Mouse (Mus musculus): ENCODE measurements around the gene Unc13d. TPM values are rescaled to one million over a fixed set of nuclear protein-coding genes. Genes with fewer than 3 reads are reported as not detected.

Unc13d gene
- polyA plus RNA-seq, 1 experiment from 2014 or later, result 3.7 TPM

GRCm38 (mm10) chr11:116057237-116057881 lies 20.4 kb downstream of the Unc13d start:
- Histone ChIP-seq H3K9me3 (ENCODE audit: control insufficient read depth, low read depth, low read length) (no peaks in the 10 kb centered on the region), H3K9ac (replicated peaks; ENCODE audit: low read depth, low read length) (no peak overlapping the region), H3K4me3 (ENCODE audit: low read depth, low read length) (no peak overlapping the region), H3K27me3 (ENCODE audit: control insufficient read depth, insufficient read depth, low read length) (no peaks in the 10 kb centered on the region), H3K4me1 (ENCODE audit: control insufficient read depth, insufficient read depth, low read length) (no peaks in the 10 kb centered on the region), H3K27ac (ENCODE audit: low read length) (no peak overlapping the region), H3K4me2 (replicated peaks; ENCODE audit: low read depth, low read length) (no peak overlapping the region), H3K36me3 (ENCODE audit: control insufficient read depth, insufficient read depth, low read length) (peaks cover 81% of the 10 kb centered on the region)
- no peak for ATAC-seq (ENCODE audit: insufficient number of reproducible peaks, insufficient read depth, low FRiP score, low read depth)
- WGBS, result 79% methylated on average over 4 of the region's 4 CpGs

- Histone ChIP-seq H3K36me3 (ENCODE audit: control insufficient read depth, insufficient read depth, low read length) (peaks cover 84% of the 10 kb centered on the region), H3K9me3 (ENCODE audit: control insufficient read depth, low read depth, low read length) (no peaks in the 10 kb centered on the region), H3K4me3 (ENCODE audit: low read depth, low read length) (no peak overlapping the region), H3K4me2 (replicated peaks; ENCODE audit: low read depth, low read length) (no peak overlapping the region), H3K4me1 (ENCODE audit: control insufficient read depth, insufficient read depth, low read length) (no peaks in the 10 kb centered on the region), H3K9ac (replicated peaks; ENCODE audit: low read depth, low read length) (no peak overlapping the region), H3K27me3 (ENCODE audit: control insufficient read depth, insufficient read depth, low read length) (no peaks in the 10 kb centered on the region), H3K27ac (ENCODE audit: low read length) (no peak overlapping the region)
- WGBS, result 91% methylated on average over 11 of the region's 11 CpGs
- ATAC-seq (ENCODE audit: insufficient number of reproducible peaks, insufficient read depth, low FRiP score, low read depth), result no peak
These were observed 21.9 kb downstream of the Unc13d start for GRCm38 (mm10) chr11:116055873-116056272.

DNA sequence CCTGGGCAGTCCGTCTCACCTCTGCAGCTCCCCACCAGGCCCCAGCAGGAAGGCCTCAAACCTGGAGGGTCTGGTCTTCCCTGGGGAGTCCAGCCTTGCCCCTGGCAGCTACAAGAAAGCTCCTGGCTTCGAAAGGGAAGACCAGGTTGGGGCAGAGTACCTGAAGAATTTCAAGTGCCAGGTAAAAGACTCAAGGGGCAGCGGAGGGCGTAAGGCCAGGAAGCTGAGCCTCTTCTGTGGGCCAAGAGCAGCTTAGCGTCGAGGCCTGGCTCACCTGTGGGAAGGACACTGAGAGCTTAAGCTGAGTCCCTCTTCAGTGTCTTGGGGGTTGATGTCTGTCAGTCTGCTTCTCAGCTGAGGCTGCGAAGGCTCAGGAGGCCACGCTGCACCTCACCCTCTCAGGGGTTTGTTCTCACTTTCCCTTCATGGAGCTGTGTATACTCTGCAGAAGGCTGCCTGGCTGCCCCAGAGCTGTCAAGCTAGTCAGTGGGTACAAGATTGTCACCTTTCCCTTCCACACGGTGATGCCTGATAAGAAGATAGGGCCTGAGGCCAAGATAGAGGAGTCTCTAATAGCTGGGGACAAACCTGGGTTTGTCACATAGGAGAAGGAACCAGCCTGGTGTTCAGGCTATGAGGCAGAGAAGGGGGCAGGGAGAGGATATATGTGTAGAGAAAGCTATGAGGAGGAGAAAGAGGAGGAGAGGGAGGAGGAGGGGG lies 24.1 kb downstream of the Unc13d start:
- 93% methylated on average over 9 of the region's 9 CpGs for WGBS
- Histone ChIP-seq H3K9ac (replicated peaks; ENCODE audit: low read depth, low read length) (no peak overlapping the region), H3K4me3 (ENCODE audit: low read depth, low read length) (no peak overlapping the region), H3K9me3 (ENCODE audit: control insufficient read depth, low read depth, low read length) (no peaks in the 10 kb centered on the region), H3K4me1 (ENCODE audit: control insufficient read depth, insufficient read depth, low read length) (no peaks in the 10 kb centered on the region), H3K27ac (ENCODE audit: low read length) (no peak overlapping the region), H3K27me3 (ENCODE audit: control insufficient read depth, insufficient read depth, low read length) (no peaks in the 10 kb centered on the region), H3K4me2 (replicated peaks; ENCODE audit: low read depth, low read length) (no peak overlapping the region), H3K36me3 (ENCODE audit: control insufficient read depth, insufficient read depth, low read length) (peaks cover 91% of the 10 kb centered on the region)
- no peak for ATAC-seq (ENCODE audit: insufficient number of reproducible peaks, insufficient read depth, low FRiP score, low read depth)

DNA sequence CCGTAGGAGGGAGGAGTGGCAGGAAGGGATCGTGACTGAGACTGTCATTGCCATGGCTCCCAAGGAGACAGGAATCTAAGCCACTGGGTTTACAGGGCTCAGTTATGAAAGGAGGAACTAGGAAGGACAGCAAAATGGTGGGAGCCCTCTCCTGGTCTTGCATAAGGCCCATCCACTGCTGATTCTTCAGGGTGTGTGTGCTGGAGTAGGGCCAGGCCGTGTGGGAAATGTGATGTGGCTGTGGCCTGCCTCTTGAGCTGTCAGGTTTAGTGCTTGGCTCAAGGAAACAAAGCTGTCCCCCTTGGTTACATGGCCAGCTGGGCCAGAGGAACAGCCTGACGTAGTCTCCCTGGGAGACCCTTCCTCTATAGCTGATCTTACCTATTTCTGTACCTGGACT lies 27.6 kb downstream of the Unc13d start:
- H3K27me3 ChIP-seq (ENCODE audit: control insufficient read depth, insufficient read depth, low read length), result no peaks in the 10 kb centered on the region
- H3K36me3 ChIP-seq (ENCODE audit: control insufficient read depth, insufficient read depth, low read length), result peaks cover 83% of the 10 kb centered on the region
- no peaks in the 10 kb centered on the region for H3K4me1 ChIP-seq (ENCODE audit: control insufficient read depth, insufficient read depth, low read length)
- H3K9ac ChIP-seq (replicated peaks; ENCODE audit: low read depth, low read length), result no peak overlapping the region
- H3K9me3 ChIP-seq (ENCODE audit: control insufficient read depth, low read depth, low read length), result no peaks in the 10 kb centered on the region
- H3K4me3 ChIP-seq (ENCODE audit: low read depth, low read length), result no peak overlapping the region
- no peak overlapping the region for H3K4me2 ChIP-seq (replicated peaks; ENCODE audit: low read depth, low read length)
- no peak for ATAC-seq (ENCODE audit: insufficient number of reproducible peaks, insufficient read depth, low FRiP score, low read depth)
- 88% methylated on average over 4 of the region's 4 CpGs for WGBS
- no peak overlapping the region for H3K27ac ChIP-seq (ENCODE audit: low read length)

- no peak overlapping the region for H3K27ac ChIP-seq (ENCODE audit: low read length)
- no peak overlapping the region for H3K9ac ChIP-seq (replicated peaks; ENCODE audit: low read depth, low read length)
- no peaks in the 10 kb centered on the region for H3K9me3 ChIP-seq (ENCODE audit: control insufficient read depth, low read depth, low read length)
- no peak for ATAC-seq (ENCODE audit: insufficient number of reproducible peaks, insufficient read depth, low FRiP score, low read depth)
- H3K4me3 ChIP-seq (ENCODE audit: low read depth, low read length), result no peak overlapping the region
- no peaks in the 10 kb centered on the region for H3K4me1 ChIP-seq (ENCODE audit: control insufficient read depth, insufficient read depth, low read length)
- no peaks in the 10 kb centered on the region for H3K27me3 ChIP-seq (ENCODE audit: control insufficient read depth, insufficient read depth, low read length)
- no peak overlapping the region for H3K4me2 ChIP-seq (replicated peaks; ENCODE audit: low read depth, low read length)
- WGBS, result 78% methylated on average over 2 of the region's 2 CpGs
- peaks cover 79% of the 10 kb centered on the region for H3K36me3 ChIP-seq (ENCODE audit: control insufficient read depth, insufficient read depth, low read length)
These were observed 28.2 kb downstream of the Unc13d start for GRCm38 (mm10) chr11:116049610-116050009.

DNA sequence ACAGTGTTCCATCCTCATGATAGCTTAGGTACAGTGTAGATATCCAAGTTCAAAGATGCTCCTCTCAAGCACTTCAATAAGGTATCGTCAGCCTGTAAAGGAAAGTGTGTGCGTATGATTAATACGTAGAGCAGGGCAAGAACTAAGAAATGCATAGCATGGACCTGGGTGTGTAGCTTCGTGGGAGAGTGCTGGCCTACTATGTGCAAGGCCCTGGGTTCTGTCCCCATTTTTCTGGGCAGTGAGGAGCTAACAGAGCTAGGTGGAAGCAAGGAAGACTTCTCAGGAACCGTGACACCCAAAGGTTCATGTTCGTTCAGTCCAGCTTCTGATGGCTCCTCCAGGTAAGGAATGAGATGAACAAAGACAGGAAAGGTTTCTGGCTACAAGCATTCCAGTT lies 32.6 kb downstream of the Unc13d start:
- WGBS, result 95% methylated on average over 6 of the region's 6 CpGs
- Histone ChIP-seq H3K9me3 (ENCODE audit: control insufficient read depth, low read depth, low read length) (peaks cover 3% of the 10 kb centered on the region; the same call in 1 of the 2 replicates), H3K4me3 (ENCODE audit: low read depth, low read length) (no peak overlapping the region), H3K4me1 (ENCODE audit: control insufficient read depth, insufficient read depth, low read length) (no peaks in the 10 kb centered on the region), H3K27ac (ENCODE audit: low read length) (no peak overlapping the region), H3K9ac (replicated peaks; ENCODE audit: low read depth, low read length) (no peak overlapping the region), H3K27me3 (ENCODE audit: control insufficient read depth, insufficient read depth, low read length) (no peaks in the 10 kb centered on the region), H3K4me2 (replicated peaks; ENCODE audit: low read depth, low read length) (no peak overlapping the region), H3K36me3 (ENCODE audit: control insufficient read depth, insufficient read depth, low read length) (peaks cover 48% of the 10 kb centered on the region)
- no peak for ATAC-seq (ENCODE audit: insufficient number of reproducible peaks, insufficient read depth, low FRiP score, low read depth)

GRCm38 (mm10) chr11:116043286-116043685 lies 34.5 kb downstream of the Unc13d start:
- 84% methylated on average over 1 of the region's 1 CpGs for WGBS
- H3K4me1 ChIP-seq (ENCODE audit: control insufficient read depth, insufficient read depth, low read length), result no peaks in the 10 kb centered on the region
- H3K9me3 ChIP-seq (ENCODE audit: control insufficient read depth, low read depth, low read length), result peaks cover 3% of the 10 kb centered on the region; the same call in 1 of the 2 replicates
- no peak overlapping the region for H3K9ac ChIP-seq (replicated peaks; ENCODE audit: low read depth, low read length)
- no peak overlapping the region for H3K27ac ChIP-seq (ENCODE audit: low read length)
- no peak for ATAC-seq (ENCODE audit: insufficient number of reproducible peaks, insufficient read depth, low FRiP score, low read depth)
- no peak overlapping the region for H3K4me2 ChIP-seq (replicated peaks; ENCODE audit: low read depth, low read length)
- H3K36me3 ChIP-seq (ENCODE audit: control insufficient read depth, insufficient read depth, low read length), result peaks cover 41% of the 10 kb centered on the region
- H3K4me3 ChIP-seq (ENCODE audit: low read depth, low read length), result no peak overlapping the region
- no peaks in the 10 kb centered on the region for H3K27me3 ChIP-seq (ENCODE audit: control insufficient read depth, insufficient read depth, low read length)

GRCm38 (mm10) chr11:116042372-116043138 lies 35.2 kb downstream of the Unc13d start:
- ATAC-seq (ENCODE audit: insufficient number of reproducible peaks, insufficient read depth, low FRiP score, low read depth), result no peak
- Histone ChIP-seq H3K4me2 (replicated peaks; ENCODE audit: low read depth, low read length) (no peak overlapping the region), H3K27ac (ENCODE audit: low read length) (no peak overlapping the region), H3K4me1 (ENCODE audit: control insufficient read depth, insufficient read depth, low read length) (no peaks in the 10 kb centered on the region), H3K27me3 (ENCODE audit: control insufficient read depth, insufficient read depth, low read length) (no peaks in the 10 kb centered on the region), H3K36me3 (ENCODE audit: control insufficient read depth, insufficient read depth, low read length) (peaks cover 34% of the 10 kb centered on the region), H3K4me3 (ENCODE audit: low read depth, low read length) (no peak overlapping the region), H3K9ac (replicated peaks; ENCODE audit: low read depth, low read length) (no peak overlapping the region), H3K9me3 (ENCODE audit: control insufficient read depth, low read depth, low read length) (peaks cover 3% of the 10 kb centered on the region; the same call in 1 of the 2 replicates)
- WGBS, result 76% methylated on average over 5 of the region's 5 CpGs
